Mouse (Mus musculus) left cerebral cortex, adult 8-10 months (tissue): Measurements from ENCODE around the gene Stx19. TPM values are rescaled to one million over a fixed set of nuclear protein-coding genes. Genes with fewer than 3 reads are reported as not detected.

Experiments
- DNase-seq, 2 experiments: peaks; one replicate each; pipeline ENCODE4 v3.0.0; 2022; ENCODE audit warnings: low spot score in 2 of 2
- total RNA-seq, 4 experiments: library from RNA; stranded (reverse); gene quantifications; 2 replicates each; pipeline ENCODE4 v1.2.4; 2022

The Stx19 gene
- not detected for total RNA-seq

- no peak for DNase-seq
Observed at GRCm38 (mm10) chr16:62814491-62814890, at the start of gene Stx19. Gene Stx19 (plus strand): TSS chr16:62814676.

DNA sequence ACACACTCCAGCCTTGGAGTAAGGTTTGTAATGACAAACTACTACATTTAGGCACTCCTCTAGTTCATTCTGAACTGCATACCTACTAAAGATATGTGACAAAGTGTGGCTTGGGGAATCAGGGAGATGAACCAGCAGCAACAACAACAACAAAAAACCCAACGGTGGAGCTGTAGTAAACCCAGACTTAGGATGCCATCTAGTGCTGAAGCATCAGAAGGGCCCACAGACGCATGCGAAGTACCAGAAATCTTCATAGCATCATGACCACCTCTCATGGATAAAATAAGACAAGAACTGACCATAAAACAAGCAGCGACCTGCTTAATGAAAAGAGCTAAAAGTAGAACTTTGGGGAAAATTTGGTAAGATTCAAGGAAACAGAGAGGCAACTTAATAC is 41.0 kb upstream of the Stx19 start:
- DNase-seq = no peak

DNA sequence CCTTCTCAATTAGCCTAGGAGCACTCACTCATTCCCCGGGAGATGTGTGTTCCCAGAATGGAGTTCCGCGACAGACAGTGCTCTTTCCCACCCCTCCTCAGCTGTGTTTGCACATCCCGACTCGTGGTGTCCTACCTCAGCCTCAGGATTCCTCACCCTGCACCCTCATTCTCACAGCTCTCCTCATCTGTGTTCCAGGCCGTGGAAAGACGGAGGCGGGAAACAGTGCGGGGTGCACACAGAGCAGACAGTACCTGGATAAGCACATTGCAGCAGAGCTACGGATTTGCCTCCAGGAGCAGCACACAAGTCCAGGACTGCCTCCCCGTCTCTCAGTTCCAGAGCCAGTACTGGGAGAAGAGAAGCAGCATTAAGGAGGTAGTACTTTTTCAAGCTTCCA is 38.4 kb upstream of the Stx19 start:
- DNase-seq = peak in 1 of 2 experiments; percentile 18

GRCm38 (mm10) chr16:62778282-62778681 is 36.2 kb upstream of the Stx19 start:
- DNase-seq = no peak

- no peak for DNase-seq
Observed at GRCm38 (mm10) chr16:62782229-62782628, 32.2 kb upstream of the Stx19 start.

DNA sequence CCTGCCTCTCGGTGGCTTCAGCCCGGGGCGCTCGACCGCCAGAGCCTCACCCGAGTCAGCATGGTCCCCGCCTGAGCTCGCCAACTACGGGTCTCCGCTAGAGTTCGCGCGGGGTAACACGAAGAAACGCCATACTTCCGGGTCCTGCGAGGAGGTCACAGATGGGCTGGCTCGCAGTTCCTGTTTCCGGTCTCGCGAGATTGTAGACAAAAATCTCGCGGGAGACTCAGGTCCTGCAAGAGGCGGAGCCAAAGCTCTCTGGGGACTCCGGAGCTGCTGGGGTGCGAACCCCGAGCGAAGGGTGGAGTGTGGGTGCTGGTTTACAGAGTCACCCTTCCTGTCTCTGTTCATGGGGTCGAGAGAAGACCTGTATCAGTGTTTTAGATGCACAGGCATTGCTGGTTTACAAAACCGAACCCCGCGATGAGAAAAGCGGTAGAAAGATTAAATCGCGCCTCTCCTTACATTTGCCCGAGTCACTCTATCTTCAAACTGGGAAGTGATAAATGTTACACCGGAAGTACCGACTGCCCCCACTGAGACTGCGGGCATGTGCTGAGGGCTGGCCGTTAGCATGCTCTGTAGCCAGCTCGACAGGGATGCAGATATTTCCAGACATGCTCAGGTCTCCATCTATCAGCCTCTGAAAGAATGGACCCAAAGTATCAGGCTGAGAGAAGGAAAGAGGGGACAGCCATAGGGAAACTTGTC is 27.7 kb upstream of the Stx19 start, which contains the start of gene Nsun3:
TSS of gene Nsun3 (minus strand) at position 198 of the 711 bp plus-strand sequence.
- DNase-seq = peak; percentile 74 to 96

- DNase-seq = no peak
Observed at GRCm38 (mm10) chr16:62796608-62797007, 17.9 kb upstream of the Stx19 start.

DNA sequence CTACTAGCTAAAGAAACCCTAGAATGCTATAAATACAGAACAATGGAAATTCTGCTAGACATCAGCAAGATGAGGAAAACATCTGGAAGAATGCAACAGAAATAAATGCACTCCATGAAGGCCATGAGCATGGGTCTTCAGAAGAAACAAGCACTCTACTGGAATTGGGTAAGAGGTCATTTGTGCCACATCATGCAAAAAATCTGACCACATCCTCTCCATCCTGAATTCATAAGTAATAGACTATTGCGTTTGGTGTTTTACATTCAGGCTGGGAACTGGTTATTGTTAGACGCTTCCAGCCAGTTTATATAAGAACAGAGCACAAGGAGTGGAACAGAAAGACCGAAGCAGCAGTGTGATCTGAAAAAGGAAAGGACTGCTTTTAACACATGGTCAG is 15.7 kb upstream of the Stx19 start:
- no peak for DNase-seq

- DNase-seq = no peak
Observed at GRCm38 (mm10) chr16:62799426-62799825, 15.1 kb upstream of the Stx19 start.

DNA sequence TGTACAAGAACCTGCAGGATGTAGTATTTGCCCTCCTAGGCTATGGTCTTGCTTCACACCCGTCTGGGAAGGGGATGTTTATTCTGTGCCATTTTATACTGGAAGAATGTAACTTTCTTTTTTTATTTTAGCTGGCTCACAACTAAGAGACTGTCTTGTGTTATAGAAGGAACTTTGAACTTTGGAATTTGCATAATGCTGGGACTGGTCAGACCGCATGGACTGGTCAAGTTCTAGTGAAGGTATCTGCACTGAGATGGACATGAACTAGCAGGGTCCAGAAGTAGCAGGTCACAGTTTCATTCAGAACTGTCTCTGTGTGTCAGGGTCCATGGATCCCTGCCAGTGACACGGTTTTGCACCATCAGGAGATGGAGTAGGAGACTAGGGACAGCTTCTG is 14.6 kb upstream of the Stx19 start:
- DNase-seq = no peak

DNA sequence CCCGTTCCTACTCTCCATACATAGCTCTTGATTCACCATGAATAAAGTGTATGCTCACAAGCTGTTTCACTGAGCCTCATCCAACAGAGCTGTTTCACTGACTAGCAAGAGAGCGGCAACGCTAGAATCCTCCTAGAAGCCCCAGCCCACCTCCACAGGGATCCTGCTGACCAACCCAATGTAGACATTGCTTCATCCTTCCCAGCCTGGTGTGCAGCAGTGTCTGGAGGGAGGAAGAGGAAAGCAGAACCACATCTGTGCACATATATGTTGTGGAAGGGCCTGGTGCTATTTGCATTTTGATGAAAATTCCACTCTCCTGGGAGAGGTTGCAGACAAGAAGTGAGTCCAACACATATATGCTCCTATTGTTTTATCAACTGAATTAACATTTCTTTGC is 9.9 kb upstream of the Stx19 start:
- DNase-seq = no peak

DNA sequence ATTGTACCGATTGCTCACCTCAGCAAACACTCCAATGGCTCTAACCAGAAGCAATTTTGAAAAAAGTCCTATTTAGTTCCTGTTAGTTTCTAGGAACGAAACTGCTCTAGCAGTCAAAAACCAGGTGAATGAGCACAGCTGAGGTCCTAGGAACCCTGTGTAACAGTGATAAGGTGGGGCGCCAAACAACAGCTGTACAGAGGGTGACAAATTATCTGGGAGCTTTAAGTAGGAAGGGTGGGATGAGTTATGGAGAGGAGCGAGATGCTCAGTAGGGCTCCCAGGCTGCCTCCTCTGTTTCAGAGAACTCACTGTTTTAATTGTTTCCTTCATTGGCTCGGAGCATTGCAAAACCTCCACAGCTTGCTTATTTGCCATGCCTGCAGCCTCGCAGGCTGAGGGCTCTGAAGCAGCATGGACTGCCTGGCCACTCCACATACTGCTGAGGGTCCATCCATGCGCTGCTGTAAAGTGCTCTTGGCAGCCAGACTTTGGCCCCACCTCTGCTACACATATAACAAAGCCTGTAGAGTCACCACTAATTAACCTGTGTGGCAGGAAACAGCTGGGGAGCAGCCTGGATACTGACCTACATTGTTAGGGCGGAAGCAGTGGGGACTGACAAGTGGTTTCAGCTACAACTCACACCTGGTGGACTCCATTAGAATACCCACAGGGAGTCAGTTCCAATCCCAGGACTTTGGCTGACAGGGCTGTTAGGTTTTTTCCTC is 7.1 kb upstream of the Stx19 start:
- no peak for DNase-seq

- DNase-seq = no peak
Observed at GRCm38 (mm10) chr16:62810855-62811254, 3.6 kb upstream of the Stx19 start.

- DNase-seq = no peak
Observed at GRCm38 (mm10) chr16:62813790-62814189, 686 bp upstream of the Stx19 start.

GRCm38 (mm10) chr16:62822472-62822871 is 8.0 kb downstream of the Stx19 start:
- DNase-seq = no peak

GRCm38 (mm10) chr16:62826156-62827001 is 11.9 kb downstream of the Stx19 start:
- DNase-seq = no peak

- DNase-seq = no peak
Observed at GRCm38 (mm10) chr16:62832027-62832426, 17.6 kb downstream of the Stx19 start.

- no peak for DNase-seq
Observed at GRCm38 (mm10) chr16:62832481-62832880, 18.0 kb downstream of the Stx19 start.

GRCm38 (mm10) chr16:62834016-62834735 is 19.7 kb downstream of the Stx19 start:
- DNase-seq = no peak

DNA sequence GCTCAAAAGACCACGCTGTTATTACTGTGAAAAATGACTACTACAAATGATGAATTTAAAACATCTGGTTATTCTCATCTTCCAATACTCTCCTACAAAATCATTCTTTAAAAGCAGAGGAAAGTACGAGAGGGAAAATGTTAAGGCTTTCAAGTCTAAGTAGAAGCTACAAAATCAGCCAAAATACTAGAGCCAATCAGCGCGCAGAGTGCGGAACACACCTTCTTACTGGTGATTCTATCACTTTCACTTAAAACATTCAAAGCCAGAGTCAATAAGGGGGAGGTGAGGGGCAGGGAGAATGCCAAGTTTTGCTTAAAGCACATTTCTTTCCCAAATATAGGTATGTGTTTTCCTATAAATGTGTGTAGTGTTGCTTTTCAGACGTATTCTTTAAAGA is 30.9 kb downstream of the Stx19 start:
- no peak for DNase-seq
